Mouse (Mus musculus): ENCODE data around the gene Dmrtb1.

Gene Dmrtb1

DNA sequence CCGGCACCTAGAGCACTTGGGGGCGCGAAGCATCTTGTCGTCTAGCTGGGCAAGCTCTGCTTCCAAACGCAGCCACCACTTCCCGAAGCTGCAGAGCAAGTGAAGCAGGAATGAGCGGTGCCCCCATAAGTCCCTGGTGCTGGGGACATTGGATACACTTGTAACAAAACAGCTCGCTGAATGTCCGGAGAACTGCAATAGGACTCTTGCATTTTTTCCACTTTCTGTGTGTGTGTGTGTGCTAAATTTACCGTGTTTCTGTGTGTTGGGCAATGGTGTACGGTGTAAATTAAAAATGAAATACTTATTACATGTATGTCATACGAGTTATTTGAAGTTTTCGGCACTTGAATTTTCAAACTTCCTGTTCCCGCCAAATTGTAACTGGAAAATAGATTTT, at the start of gene Dmrtb1:
Gene Dmrtb1, minus strand, starts transcription at position 101 of the 400 bp plus-strand sequence.
- no peak for DNase-seq (ENCODE audit: low spot score in 2 of 2)

DNA sequence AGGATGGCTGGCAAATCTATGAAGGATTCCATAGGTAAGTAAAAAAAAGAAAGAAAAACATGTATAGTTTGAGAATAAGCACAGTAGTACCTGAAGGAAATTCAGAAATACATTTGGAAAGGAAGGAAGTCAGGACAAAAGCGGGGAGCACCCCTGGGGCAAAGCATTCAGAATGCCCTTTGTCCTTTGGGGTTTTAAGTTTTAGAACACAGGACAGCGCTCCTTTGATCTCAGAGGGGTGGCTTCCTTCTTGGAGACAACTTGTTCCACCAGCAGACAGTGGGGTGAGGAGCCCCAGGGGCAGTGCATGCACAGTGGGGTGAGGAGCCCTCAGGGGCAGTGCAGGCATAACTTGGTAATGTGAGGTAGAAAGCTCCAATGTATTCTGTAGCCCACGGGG, 49.6 kb upstream of the Dmrtb1 start:
- DNase-seq (ENCODE audit: low spot score in 2 of 2), result no peak

DNA sequence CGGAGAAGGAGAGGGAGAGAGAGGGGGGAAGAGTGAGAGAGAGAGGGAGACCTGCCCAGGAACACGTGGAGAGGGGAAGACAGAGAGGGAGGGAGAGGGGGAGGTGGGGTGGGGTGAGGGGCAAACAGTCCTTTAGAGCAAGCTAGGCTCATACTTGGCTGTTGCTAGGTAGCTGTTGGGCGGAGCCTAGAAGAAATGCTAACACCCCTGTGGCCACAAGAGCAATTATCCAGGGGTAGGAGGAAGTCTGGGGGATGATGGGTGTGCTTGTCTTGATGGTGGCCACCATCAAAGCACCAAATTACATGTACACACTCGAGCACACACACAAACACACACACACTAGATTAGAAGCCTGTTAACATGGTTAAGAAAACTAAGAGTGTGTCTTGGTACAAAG, 48.6 kb upstream of the Dmrtb1 start:
- no peak for DNase-seq (ENCODE audit: low spot score in 2 of 2)

DNA sequence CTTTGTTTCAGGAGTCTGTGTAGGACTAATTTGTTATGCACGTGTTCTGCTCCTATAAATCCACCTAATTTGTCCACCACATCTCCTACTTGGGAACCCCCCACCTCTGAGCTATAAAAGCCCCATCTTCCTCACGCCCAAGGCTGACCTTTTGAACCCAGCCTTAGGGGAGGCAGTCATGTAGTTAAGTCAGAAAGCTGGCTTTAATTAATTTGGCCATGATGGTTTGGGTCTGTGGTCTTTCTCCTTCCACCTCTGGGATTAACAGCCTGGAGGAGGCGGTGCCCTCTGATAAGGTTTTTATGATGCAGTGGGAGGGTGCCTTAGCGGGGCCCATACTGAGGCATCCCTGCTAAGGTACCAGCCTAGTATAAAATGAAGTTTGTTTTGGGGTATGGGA, 48.2 kb upstream of the Dmrtb1 start:
- DNase-seq (ENCODE audit: low spot score in 2 of 2), result no peak

DNA sequence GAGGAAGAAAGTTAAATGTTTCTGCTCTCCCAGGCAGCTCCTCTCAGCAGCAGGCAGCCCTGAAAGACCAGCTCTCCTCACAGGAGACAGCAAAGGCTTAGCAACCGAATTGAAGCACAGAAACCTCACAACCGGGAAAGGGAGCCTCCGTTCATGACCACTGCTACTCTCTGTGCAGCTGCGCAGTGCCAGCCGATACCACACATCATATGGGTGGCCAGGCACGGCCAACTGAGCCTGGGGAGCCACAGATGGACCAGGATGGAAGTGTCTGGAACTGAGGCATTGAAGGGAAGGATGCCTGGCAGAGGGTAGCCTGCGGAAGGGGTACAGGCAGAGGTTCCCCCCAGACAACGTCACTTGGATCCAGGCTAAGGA, 47.0 kb upstream of the Dmrtb1 start:
- no peak for DNase-seq (ENCODE audit: low spot score in 2 of 2)

DNA sequence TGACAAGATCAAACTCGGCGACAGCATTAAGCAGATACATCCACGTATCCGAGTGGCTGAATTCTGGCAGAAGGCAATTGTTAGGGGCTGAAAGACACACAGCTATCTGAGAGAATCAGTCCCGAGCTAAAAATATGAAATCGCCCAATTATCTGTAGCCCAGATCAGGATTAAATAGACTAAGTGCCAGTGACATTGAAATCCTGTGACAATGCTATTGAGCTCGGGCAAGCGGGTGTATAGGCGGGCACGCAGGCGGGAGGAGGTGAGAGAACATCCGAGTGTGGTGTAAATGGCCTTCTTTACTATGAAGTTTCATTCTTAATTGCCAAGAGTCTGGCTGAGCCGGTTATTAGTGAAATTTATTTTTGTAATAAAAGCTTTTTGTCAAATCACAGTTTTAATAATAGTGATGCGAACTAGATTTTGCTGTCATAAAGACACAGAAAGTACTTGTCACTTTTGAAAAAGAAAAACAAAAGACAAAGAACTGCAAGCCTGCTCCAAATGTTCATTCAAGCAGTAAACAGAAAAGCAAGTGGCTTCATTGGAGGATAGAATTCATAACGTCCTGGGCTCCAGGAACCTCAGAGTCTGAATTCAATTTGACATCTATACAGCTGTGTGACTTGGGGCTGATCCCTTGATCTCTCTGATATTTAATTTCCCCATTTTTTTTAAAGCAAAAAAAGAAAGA, 46.5 kb upstream of the Dmrtb1 start:
- no peak for DNase-seq (ENCODE audit: low spot score in 2 of 2)

DNA sequence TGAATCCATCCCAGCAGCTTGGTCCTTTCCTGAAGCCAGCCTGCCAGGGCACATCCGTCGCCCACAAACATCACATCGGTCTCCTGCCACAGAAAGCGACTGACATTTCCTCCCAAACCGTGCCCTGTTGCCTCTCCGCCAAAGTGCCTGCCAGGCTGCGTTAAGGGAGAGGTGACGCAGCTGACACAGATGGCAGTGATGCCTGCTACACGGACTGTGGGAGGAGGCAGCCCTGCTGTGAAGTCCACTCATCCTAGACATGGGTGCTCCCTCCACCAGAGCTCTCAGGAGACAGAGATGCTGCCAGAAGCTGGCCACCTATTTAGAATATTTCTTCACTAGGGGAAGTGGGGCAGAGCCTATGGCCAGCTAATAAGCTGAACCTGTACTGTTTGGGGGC, 41.4 kb upstream of the Dmrtb1 start:
- no peak for DNase-seq (ENCODE audit: low spot score in 2 of 2)

DNA sequence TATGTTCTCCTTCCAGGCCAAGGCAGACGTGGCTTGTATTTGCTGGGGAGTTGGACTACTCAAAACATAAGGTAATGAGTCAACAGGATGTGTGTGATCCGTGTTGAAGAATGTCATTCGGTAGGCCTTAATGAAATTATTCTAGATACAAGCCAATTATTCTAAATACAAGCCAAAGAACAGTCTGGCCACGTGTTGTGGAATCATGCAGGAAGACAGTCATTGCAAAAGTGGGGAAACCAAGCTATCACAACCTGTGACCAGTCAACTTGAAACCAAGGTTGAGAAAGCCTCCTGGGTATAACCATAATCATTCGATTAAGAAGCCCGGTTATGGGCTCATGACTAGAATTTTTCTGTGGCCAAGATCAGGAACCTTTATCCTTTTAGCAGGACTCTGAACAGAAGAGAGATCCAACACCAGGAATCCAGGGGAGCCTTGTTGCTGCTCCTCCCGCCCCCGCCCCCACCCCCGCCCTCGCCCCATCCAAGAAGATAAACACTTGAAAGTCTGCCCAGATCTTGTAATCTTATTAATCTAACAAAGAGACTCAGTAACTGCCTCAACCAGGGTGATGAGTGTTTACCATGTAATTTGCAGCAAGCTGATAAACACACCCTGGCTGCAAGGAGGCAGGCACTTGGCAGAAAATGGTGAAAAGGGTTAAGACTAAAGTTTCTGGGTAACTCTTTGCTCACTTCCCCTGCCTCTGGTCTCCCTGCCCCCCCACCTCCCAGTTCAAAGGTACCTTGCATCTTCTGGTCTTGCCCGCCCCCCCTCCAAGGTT, 36.2 kb upstream of the Dmrtb1 start:
- DNase-seq (ENCODE audit: low spot score in 2 of 2), result no peak

DNA sequence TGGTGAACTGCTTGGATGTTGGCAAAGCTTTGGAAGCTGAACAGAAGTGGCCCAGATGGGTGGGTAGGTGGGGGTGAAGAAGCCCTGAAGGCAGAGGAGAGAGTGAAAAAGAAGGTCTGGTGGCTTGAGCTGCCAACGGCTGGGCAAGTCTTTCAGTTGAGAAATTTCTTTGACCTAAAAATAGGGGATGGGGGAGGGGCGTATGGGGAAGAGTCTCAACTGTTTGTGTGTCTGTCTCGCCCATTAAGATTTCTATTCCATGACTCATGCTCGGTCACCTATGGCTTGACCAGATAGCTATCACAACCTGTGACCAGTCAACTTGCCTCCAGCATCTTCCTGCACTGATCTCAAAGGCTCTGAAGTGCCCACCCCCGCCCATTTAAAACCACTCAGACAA, 35.1 kb upstream of the Dmrtb1 start:
- no peak for DNase-seq (ENCODE audit: low spot score in 2 of 2)

DNA sequence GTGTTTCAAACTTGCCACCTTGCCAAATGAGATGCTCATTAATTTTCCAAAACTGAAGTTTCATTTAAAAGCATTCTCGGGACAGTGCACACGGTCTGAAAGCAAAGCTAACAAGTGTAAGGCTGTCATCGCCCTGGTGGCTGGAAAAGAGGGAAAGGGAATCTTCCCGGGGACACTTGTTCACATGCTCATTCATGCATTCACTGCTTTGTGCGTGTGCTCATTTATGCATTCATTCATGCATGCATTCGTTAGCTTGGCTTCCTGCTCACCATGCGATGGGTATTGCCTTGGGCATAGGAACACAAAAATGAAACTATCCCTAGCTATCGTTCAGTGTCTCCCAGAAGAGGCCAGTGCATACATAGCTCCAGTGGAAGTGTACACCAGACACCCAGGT, 34.7 kb upstream of the Dmrtb1 start:
- no peak for DNase-seq (ENCODE audit: low spot score in 2 of 2)

DNA sequence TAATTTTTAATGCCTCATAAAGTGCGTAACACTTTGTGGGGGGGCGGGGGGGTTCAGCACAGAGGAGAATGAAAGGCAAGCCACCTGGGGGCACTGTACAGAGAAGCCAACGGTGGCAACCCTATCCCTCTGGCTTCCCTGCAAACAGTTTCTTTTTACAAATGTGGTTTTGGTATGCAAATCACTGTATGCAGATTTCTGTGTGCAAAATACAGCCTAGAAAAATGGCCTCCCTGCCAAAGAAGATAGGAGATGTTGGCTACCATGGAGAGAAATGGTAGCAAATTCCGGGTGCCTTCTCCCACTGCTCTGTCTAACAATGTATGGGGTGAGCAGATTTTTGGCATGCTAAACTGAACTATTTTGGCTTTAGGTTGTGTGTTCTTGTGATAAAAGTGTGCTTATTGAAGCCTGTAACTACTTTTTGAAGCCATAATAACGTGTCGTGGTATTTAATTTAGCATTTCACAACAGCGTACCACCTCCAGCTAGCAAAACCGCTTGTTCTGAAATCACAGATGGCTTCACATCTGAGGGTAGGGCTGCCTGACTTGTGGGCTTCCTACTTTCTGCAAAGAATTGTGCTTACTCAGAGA, 33.8 kb upstream of the Dmrtb1 start:
- DNase-seq (ENCODE audit: low spot score in 2 of 2), result peak; percentile 52

DNA sequence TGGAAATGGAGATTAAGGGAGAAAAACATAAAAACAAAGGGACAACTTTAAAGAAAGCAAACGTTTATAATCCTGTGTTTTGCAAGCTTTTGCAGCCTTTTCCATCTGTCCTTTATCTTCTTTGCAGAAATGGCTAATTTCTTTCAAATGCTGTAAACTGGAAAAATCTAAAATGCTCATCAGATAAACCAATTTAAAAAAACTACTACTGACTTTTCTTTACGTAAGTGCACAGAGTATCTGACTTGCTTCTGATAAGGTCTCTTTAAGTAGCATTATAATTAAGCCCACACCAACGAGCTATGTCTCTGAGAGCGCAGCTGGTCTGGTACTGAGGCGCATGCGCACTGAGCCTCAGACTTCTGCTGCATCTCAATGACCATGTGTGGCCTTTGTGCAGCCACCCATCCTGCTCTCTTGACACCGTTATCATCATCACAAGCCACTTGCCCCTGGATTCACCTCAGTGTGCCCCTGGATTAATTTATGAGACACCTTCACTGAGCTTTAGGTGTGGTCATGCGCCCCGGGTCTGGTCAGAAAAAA, 32.8 kb upstream of the Dmrtb1 start:
- DNase-seq (ENCODE audit: low spot score in 2 of 2), result no peak

DNA sequence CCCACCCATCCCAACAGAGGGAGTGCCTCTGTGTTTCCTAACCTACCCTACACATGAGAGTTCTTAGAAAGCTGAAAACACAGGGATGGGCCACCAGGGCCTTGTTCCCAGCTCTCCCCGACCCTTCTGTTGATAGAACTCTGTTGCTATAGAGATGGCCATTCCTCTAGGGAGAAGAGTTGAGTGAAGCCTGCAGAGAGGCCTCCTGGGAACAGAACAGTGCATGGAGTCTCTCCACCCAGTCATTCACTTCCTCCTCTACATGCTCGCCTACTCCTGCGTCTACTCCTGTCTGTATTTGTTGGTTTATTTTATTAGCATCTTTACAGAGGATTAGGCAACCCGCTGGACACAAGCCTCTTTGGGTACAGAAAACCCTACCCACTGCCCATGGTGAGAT, 22.9 kb upstream of the Dmrtb1 start:
- no peak for DNase-seq (ENCODE audit: low spot score in 2 of 2)

DNA sequence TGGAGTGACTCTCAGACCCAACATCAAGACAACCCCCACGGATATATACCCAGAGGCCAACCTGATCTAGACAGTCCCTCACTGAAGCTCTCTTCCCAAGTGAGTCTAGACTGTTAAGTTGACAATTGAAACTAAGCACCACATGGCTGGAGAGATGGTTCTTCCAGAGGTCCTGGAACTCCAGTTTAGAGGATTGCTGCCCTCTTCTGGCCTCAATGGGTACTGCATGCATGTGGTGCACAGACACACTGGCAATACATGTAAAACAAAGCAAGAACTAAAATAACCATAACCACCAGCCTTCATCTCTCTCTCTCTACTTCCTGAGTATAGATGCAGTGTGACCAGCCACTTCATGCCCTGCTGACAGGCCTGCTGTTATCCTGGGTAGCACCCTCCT, 20.2 kb upstream of the Dmrtb1 start:
- DNase-seq (ENCODE audit: low spot score in 2 of 2), result no peak

DNA sequence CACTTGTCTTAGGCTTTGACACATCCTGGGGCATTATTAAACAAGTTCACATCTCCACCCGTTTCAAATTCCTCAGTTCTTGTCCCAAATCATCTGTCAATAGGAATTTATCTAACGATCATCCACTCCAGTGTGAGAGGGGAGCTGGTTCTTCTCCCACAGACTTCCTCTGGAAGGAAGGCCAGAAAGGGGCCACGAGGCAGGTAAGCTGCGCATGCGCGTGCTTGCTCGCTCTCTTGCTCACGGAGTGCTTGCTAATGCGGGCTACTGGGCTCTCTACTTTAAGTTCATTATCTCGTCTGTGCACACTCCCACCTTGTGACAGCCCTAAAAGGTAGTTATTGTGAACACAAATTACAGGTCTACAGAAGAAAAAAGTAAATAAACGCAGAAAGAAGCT, 17.6 kb upstream of the Dmrtb1 start:
- no peak for DNase-seq (ENCODE audit: low spot score in 2 of 2)

DNA sequence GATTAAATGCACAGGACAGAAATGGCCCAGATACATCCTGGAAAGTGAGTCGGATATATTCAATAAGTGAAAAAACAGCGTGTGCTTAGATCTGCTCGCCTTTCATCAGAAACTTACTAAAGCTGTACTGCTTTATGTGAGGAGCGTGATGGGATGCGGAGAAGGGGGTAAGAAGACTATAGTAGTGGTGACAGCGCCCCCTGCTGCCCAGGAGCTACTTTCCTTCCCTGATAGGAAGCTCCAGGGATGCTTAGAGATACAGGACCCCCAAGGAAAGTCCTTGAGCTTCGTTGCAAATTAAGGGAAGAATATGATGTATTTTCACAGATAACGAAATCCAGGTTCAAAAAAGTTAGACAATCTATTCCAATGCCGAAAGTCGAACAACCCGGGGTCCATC, 17.1 kb upstream of the Dmrtb1 start:
- peak; percentile 65 to 74 for DNase-seq (ENCODE audit: low spot score in 2 of 2)

DNA sequence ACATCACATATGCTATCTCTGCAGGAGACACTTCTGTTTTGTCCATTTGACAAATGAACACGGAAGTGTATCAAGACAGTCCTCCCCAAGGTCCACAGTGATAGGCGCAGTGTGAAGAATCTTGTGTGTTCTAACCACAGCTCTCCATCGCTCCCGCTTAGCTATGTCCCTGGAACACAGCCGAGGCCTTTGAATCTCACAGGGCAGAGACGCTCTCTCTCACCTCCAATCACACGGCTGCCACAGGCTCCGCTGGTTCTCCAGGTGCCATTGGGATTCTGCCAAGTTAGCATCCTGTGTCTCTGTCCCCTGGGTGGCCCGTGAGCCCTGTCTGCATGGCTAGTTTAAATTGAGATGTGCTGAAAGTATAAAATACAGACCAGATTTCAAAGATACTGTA, 15.2 kb upstream of the Dmrtb1 start:
- DNase-seq (ENCODE audit: low spot score in 2 of 2), result no peak

DNA sequence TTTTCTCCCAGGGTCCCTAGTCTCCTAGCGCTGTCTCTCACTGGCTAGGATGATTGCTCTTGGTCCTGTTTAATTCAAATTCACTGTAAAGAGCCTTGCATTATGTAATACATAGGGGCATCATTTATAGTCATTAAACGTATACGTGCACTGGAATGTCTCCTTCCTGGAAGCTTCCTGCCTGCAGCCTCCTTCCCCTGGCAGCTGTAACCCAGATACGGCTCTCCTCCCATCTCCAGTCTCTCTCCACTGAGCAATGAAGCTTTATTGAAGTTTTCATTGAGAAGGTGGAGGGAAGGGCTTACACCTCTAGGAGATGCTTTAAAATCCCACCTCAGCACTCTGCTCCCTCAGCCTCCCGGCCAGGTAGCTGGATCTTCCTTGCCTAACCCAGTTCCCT, 9.8 kb upstream of the Dmrtb1 start:
- no peak for DNase-seq (ENCODE audit: low spot score in 2 of 2)

DNA sequence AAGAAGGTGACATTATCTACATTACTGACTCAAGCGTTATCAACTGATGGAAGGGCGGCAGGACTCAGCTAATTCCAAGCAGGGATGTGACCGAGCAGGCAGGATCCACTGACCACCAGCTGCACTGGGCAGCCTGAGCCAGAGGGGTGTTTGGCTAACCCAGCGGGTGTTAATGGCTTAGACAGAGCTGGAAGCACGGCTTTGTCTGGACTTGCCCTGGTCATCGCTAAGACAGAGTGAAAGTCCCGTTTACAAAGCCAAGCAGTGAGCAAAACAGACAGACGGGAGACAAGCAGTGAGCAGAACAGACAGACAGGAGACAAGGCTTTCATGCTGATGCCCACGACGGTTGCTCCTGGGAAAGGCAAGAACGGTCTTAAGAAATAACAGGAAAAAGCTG, 4.2 kb upstream of the Dmrtb1 start:
- no peak for DNase-seq (ENCODE audit: low spot score in 2 of 2)

DNA sequence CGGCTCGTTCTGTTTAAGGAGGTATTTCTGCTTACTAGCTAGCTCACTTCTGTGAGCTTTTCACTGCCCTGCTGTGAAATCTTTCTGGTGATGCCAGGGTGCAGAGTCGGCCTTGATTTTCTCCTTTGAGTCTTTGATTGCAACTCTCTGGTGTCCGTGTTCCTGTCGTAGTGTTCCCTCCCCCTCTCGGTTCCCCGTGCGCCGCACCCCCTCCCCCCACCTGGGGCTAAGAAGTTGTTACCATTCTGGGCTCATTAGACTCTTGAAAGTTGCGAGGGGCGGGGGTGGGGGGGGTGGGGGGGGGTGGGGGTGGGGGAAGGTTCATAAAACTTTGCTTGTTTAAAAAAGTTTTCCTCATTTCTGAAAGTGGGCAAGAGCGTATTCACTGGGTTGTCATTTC, 3.1 kb upstream of the Dmrtb1 start:
- DNase-seq (ENCODE audit: low spot score in 2 of 2), result no peak

DNA sequence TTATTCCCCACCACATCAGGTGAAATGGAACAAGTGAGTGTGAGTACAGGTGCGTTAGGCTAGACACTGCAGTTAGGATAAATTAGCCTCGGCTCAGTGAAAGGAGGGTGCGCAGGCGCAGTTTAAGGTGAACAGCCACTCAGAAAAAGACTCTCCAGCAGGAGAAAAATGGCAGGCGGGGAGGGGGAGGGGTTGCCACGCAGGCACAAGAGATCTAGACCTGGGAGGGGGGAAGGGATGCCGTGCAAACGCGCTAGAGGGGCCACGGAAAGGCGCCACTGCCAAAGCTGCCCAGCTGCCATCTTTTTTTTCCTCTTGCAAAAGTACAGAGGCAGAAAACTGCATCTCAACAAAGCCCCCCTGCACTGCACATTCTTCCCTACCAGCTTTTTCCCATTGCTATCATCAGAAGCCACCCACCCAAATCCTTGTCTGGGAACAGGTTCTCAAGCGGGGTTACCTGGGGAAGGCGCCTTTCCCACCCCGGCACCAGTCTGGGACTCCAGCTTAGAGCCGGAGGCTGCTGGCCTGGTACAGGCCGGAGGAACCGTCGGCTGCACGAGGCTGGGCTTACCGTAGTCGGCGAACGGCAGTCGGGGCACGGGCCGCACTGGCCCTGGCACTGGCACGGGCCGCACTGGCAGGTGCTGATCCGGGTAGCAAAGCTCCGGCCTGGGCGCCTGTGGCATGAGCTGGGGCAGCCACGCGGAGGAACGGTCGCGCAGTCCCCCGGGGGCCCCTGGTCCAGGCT, 849 bp downstream of the Dmrtb1 start:
- DNase-seq (ENCODE audit: low spot score in 2 of 2), result no peak

All from right cerebral cortex, adult 2 months (tissue).